Mouse (Mus musculus): Measurements from ENCODE around the gene Ppp5c.
"Not testable (repeated sequence)": the region's sequence is repeated elsewhere in the genome, so short reads cannot be mapped to it uniquely, and the experiment has no call there.

Ppp5c gene

DNA sequence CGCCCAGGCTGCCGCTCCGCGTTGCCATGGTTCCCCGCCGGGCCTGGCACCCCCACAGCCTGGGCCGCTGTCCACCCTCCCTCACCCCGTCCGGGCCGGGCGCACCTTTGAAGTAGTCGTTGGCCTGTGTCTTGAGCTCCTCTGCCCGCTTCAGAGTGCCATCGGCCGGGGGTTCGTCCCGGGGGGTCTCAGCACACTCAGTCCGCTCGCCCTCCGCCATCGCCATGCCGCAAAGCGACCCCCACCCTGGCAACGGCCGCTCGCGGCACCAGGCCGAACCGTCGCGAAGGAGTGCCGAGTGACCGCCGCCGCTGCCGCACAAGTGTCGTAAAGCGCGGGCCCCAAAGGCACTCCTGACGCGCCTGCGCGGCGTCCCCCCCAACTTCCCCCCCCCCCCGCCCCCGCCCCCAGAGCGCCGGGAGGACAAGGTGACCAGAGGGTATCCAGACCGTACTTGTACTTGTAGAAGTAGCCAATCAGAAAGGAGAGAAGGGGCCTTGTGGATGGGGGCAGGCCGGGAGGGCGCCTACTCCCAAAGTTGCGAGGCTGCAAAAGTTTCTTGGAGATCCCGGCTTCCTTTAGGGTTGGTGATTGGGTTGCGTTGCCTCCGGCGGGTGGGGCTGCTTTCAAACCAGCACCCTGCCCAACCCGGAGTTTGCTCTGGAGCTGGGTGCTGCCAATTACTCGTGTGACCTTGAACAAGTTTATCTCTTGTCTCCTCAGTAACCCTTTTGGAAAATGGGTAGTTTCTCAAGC lies at the start of gene Ppp5c:
TSS of gene Ppp5c (minus strand) at position 337 of the 756 bp plus-strand sequence.
- DNase-seq (ENCODE audit: low spot score) = peak; percentile 93

DNA sequence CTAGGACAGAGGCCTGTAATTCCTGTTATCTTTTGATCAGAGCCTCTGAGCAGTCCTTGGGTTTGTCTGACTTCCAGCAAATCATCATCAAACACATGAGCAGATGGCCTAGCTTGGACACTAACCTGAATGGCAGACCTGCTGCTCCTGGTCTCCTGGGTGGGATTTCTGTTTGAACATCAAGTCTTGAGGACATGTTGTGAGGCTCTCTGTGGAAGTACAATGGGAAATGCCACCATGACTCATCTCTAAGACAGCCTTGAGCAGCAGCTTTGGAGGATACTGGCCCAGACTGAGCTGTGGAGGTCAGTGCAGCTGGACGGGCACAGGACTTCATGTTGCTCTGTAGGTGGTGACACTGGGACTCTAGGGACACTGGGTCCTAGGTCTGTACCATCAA lies 48.8 kb upstream of the Ppp5c start:
- DNase-seq (ENCODE audit: low spot score) = no peak

DNA sequence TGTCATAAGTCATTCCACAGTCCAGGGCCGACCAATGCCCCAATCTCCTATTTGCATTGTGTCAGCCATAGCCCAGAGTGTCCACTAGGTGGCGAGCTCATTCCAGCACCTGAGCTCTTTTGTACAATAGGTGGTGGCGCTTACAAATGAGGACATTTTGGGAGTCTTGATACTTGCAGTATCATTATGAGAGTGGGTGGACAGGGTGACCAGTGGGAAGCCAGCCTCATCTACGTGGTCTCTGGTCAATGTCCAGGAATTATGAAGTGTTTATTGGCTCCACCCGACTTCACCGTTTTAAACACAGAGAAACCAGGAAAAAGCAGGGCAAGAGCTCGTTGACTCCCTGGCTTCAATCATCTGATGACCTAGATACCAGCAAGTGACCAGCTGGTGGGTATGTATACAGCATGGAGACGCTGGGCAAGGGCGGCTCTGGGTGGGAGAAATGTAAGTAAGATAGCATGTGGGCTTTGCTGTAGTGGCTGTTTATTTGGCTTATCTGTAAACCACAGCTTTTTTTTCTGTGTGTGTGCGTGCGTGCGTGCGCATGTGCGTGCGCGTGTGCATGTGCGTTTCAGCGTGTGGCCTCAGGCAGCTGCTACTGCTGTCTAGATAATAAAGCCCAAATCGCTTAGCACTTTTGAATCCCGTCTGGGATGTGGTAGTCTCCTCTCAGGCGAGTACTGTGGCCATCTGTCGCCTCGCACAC lies 46.3 kb upstream of the Ppp5c start, which contains the start of gene Psg16:
TSS of gene Psg16 (plus strand) at position 137 of the 712 bp plus-strand sequence.
- DNase-seq (ENCODE audit: low spot score) = peak; percentile 74

DNA sequence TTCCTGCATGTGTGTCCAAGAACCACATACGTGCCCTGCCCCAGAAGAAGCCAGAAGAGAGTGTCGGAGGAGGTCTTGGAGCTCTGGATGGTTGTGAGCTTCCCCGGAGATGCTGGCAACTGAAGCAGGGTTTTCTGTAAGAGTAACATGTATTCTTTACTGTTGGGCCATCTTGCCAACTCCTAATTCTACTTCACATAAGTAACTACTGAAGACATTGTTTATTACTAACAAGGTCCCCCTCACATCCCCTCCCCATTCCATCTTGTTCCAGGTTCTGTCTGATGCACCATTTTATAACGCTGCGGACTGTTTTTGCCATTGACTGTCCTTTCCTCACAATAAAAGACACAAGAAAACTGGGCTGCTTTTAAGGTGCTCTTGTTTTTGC lies 45.8 kb upstream of the Ppp5c start:
- no peak for DNase-seq (ENCODE audit: low spot score)

DNA sequence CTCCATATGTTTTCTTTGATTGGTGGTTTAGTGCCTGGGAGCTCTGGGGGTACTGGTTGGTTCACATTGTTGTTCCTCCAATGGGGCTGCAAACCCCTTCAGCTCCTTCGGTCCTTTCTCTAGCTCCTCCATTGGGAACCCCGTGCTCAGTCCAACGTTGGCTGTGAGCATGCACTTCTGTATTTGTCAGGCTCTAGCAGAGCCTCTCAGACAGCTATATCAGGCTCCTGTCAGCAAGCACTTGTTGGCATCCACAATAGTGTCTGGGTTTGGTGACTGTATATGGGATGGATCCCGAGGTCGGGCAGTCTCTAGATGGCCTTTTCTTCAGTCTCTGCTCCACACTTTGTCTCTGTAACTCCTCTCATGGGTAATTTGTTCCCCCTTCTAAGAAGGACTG lies 39.9 kb upstream of the Ppp5c start:
- not testable (repeated sequence) for DNase-seq (ENCODE audit: low spot score)

DNA sequence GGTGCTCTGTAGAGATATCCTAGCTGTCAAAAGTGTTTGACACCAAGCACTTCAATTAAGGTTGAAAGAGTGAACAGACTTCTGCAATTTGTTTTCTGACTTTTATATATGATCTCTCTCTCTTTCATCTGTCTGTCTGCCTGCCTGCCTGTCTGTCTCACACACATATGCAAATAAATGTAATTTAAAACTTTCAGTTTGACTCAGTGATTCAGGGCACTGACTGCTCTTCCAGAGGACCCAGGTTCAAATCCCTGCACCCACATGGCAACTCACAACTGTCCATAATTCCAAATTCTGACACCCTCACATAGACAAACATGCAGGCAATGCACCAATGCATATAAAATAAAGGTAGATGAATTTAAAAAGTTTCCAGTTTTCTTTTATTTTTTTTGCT lies 39.3 kb upstream of the Ppp5c start:
- DNase-seq (ENCODE audit: low spot score) = no peak

DNA sequence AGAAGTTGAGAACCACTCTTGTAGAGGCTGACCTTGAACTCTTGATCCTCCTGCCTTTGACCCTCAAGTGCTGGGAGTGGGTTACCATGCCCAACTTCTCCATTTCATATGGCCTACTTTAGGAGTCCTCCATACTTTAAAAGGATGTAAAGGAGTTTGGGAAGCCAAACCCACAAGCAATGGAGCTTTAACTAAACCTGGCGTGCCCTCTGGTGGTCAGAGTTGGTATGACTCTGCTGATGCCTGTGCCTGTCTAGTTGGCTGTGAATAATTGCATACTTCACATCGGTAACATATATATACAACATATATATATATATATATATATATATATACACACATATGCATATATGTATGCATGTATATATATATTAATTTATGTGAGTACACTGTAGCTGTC lies 38.7 kb upstream of the Ppp5c start:
- DNase-seq (ENCODE audit: low spot score) = peak; percentile 93

DNA sequence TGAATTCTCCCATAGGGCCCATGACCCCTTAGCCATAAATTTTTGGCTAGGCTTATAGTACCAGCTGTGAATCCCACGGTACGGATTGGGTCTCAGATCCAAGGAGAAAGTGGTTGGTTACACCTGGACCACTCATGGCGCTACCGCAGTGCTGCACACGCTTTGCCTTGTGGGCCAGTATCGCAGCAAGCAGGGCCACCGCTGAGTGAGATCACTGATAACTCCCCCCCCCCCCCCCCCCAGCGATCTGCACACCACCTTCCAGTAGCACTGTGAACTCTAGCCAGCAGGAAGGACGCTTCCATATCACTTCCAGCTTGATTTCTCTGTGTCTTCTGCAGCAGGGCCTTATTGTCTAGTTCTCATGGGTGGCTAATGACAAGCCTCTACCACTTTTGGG lies 37.9 kb upstream of the Ppp5c start:
- DNase-seq (ENCODE audit: low spot score) = no peak

DNA sequence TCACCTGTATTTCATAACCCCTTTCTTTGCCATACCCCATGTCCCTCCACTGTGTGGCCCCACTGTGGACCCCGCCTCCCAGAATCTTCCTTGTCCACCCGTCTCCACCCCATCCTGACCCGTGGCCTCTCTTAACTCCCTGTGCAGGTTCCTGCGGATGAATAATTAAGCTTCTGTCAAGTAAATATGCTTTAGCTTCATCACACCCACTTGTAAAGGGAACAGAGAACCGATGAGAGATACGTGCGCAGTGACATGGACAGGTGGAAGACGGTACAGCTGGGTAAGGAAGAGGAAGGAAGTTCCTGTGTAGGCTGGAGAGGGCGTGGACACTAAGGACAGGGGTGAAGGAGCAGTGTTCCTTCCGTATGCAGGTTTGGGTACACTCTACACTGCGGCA lies 35.1 kb upstream of the Ppp5c start:
- DNase-seq (ENCODE audit: low spot score) = no peak

DNA sequence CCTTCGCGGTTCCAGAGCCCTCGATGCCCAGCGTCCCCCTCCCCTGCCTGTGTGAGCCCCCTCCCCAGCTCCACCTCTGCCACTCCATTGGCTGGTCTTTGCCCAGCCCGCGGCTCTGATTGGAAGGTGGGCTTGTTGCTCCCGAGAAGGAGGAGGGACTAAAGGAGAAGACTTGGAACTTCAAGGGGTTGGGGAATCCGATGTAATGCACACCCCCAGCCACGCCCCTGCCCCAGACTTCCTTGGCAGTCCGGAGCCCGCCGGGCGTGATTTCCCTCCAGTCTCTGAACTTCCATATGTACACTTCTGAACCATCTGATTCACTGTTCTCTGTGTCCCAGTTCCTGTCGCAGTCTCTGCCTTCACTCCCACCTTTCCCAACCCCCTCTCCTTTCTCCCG lies 34.7 kb upstream of the Ppp5c start, which contains the start of gene Hif3a:
TSS of gene Hif3a (minus strand) at position 39 of the 400 bp plus-strand sequence.
- peak; percentile 77 for DNase-seq (ENCODE audit: low spot score)

DNA sequence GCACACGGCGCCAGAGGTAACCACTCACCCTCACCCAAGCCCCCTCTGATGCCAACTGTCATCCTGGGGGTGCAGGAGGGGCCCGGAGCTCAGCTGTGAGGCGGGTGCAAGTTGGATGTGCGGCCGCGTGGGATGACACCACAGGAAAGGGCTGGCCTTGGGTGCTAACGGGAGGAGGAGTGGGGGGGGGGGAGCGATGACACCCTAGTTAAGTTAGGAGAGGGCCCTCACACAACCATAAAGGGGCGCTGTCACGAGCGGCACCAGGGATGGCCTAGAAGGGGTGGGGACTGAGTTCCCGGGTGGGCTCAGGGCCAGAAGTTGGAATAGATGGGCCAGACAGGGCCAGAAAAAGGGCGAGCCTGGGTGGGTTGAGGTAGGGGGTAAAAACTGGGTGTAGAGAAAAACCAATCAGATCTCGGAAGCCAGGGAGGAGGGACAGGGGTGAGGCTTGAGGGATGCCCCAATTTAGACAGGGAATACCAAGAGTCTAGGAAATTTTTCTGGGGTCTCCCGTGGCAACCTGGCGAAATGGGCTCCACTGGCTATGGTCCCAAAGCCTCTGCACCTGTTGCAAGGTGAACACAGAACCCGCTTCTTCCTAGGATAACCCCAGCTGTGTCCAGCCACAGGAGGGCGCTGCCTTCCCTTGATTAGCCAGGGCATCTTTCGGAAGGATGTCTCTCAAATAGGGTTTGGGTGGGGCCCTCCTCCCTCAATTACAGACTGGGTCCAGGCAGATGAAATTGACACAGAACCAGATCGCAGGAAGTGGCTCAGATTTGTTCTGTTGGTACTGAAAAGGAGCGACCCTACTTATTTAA lies 33.3 kb upstream of the Ppp5c start:
- peak; percentile 72 for DNase-seq (ENCODE audit: low spot score)

DNA sequence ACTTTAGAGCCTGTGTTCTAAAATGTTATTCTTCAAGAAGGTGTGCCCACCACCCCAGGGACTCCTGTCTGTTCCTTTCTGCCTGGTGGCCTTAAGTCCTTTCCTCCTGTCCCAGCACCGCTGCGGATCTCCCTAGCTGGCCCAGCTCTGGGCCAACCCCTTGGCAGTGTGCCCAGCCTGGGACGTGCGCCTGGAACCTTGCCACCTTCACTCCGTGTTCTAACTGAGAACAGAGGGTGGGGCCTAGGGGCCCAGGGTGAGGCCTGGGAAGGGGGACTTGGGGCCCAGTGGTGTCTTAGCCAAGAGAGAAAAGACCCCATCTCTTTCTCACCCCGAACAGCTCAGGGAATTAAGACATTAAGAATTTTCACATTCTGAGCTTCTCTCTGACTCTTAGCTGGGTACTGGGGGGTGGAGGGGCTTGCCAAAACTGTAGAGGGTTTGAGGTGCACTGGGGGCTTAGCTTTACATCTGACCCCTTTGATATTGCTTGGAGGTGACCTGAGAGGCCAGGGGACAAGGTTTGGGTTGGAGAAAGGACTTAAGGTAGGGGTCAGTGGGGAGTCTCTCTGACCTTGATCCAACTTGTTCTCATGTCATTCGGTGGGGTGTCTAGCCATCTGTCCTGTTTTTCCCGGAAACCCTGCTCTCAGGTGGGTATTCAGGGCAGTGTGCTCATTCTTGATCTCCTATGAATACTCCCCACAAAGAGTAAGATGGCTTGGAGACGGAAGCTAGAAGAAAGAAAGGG lies 32.5 kb upstream of the Ppp5c start:
- peak; percentile 98 for DNase-seq (ENCODE audit: low spot score)

DNA sequence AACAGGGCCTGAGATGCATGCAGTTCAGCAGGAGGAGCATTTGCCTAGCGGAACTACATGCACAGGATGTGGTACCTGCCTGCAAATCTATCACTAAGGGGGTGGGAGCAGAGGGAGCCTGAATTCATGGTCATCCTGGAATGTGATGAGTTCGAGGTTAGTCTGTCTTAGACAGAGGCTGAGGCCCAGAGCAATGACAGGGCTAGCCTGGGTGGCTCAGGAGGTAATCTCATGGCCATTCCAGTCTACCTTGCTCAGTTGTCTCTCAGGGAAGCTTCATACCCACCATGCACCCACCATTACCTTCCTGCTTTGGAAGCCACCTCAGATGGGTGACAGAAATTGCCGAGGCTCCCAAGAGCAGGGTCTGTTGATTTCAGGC lies 31.7 kb upstream of the Ppp5c start:
- no peak for DNase-seq (ENCODE audit: low spot score)

DNA sequence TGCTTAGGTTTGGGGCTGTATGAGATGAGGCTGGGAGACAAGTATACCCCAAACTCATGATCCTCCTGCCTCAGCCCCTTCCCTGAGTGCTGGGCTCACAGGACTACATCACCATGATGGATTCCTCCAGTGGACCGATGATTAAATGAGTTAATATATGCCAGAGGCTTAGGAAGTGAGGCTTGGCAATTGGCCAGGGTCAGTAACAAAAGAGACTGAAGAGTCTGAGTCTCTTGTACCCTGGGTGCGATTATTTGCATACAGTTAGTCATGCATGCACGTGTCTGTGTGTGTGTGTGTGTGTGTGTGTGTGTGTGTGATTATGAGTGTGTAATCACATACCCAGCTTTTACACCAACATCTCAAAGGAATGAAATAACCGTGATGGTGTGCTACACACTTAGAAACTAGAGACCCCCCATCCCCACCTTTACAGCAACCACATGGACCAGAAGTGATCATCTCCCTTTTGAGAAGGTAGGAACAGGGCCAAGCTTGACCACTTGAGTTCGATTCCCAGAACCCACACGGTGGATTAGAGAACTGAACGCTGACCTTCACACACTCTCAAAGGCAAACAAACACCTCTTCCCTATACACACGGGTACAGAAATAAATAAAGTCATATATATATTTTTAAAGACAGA lies 31.2 kb upstream of the Ppp5c start:
- no peak for DNase-seq (ENCODE audit: low spot score)

DNA sequence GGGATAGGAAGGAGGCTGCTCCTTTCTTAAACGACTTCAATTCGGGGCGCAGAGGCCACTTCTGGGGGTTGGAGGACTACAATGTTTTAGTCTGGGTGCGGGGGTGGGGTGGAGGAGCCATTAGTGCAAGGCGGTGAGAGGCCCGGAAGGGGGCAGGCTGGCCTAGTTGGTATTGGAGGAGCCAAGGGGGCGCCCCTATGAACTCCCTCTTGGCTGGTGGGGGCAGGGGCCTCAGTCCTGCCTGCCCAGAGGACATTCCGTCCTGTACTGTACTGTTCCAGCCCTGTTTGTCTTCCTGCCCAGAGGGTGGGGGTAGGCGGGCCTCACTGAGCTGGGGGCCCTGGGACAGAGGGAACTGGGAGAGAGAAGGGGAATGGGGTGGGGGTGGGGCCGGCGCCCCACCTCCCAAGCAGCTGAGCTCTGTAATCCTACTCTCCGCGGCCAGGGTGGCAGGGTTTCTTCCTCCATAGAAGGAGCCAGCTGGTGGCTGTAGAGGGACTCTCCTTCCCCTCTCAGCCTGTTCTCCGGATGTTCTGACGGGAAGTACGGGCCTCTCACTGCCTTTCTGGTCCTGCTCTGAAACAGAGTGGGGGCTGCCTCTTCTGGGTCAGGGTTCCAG lies 30.5 kb upstream of the Ppp5c start:
- DNase-seq (ENCODE audit: low spot score) = peak; percentile 88

DNA sequence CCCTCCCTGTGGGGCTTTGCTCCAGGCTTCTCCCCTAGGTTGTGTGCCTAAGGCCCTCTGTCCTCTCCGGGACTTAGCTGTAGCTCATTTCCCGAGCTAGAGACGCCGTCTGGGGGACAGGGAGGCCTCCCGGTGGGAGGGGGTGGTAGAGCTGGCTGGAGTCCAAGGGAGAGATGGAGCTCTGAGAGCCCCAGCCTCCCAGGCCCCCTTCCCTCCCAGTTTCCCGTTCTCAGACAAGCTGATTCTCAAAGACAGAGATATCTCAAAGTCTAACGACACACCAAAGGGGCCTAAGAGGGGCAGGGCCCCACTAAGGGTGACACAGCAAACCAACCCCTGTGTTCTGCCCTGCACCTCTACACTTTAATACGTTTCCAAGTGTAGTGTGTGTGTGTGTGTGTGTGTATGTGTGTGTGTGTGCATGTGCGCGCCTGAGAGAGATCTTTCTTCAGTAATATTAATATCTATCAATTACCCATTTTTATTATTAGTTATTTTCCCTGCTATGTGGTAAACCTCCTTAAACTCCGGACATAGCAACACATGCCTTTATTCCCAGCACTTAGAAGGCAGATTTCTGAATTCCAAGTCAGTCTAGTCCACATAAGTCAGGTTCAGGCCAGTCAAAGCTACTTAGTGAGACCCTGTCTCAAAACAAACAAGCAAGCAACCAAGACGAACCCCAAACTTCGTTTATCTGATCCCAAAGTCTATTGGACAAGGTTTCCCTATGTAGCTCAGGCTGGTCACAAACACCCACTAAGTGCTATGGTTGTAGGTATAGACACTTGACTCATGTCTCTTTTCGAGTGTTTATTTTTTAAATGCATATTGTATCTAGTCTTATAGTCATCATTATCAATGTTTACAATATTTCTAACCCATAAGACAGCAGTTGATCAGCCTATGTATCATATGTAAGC lies 29.1 kb upstream of the Ppp5c start:
- no peak for DNase-seq (ENCODE audit: low spot score)

DNA sequence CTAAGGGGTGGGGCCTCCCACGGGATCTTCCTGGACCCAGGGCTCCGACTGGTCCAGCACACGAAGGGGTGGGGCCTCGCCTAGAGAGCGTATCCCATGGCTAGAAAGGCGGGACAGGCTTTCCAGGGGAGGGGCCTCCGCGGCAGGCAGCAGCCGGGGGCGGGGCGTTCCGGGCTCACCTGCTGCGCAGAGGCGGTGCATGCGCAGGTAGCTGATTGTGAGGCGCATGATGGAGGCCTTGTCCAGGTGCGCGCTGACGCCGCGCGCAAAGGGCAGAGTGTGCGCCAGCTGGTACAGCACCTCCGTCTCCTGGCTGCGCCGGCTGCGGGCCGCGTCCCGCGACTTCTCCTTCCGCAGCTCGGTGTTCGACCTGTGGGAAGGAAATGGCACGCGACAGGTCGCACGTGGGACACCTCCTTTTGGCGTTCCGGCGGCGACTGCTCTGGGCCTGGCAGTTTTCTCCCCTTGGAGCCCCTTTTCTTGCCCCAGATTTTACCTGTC lies 28.4 kb upstream of the Ppp5c start:
- DNase-seq (ENCODE audit: low spot score) = peak; percentile 89

DNA sequence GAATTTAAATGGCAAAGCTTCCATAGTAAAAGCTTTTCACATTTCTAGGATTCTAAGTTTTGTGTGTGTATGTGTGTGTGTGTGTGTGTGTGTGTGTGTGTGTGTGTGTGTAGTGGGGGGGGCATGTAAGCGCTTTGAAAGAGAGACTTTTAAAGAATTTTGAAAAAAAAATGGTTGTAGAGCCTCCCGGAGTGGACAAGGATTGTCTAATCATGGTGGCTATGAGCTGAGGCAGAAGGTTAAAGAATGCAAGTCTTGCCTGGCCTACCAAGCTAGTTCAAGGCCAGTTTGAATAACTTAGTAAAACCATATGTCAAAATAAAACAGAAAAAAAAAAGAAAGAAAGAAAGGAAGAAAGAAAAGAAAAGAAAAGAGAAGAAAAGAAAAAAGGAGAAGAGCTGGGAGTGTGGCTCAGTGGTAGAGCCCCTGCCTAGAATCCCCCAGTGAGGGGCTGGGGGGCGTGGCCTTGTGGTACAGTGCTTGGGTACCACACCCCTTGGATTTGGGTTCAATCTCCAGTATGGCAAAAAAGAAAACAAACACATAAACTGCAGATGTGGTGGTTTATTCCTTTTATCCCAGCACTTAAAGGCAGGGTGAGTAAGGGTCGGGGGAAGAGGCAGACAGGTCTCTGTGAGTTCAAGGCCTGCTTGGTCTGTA lies 27.7 kb upstream of the Ppp5c start:
- peak; percentile 71 for DNase-seq (ENCODE audit: low spot score)
